Mouse (Mus musculus): ENCODE measurements around the gene Proser1. TPM values are rescaled to one million over a fixed set of nuclear protein-coding genes. Genes with fewer than 3 reads are reported as not detected.

The Proser1 gene
- polyA plus RNA-seq, 1 experiment: not detected

DNA sequence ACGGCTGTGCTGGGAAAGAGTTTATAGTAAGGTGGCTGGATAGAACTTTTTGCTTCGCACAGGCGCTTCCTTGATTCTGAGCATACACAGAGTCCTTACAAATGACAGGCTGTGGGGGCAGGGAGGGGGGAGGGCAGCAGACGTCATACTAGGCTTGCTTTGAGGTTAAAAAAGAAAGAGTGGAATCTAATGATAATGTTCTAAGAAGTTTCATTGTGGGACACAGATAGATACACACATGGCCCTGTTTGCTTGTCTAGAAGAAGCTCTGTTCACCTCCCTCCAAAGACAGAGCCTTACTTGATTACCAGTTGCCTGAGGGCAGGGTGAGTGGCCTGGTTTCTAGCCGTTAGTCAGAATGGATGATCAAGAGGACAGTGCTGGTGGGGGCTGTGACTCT, 49.6 kb downstream of the Proser1 start:
- TF ChIP-seq CTCF (IDR thresholded peaks at IDR 0.05; ENCODE audit: insufficient read depth, low read depth, low read length): no peak
- TF ChIP-seq POLR2A (IDR thresholded peaks at IDR 0.05; ENCODE audit: insufficient read depth, low read depth, low read length): no peak
- WGBS: 60% methylated on average over 5 of the region's 5 CpGs
- no peaks in the 10 kb centered on the region for H3K4me1 ChIP-seq (ENCODE audit: control insufficient read depth, insufficient read depth, low read length)
- H3K27ac ChIP-seq (ENCODE audit: insufficient read depth, low read depth, low read length): no peak overlapping the region
- H3K4me3 ChIP-seq (ENCODE audit: insufficient read depth, low read depth, low read length): no peak overlapping the region

DNA sequence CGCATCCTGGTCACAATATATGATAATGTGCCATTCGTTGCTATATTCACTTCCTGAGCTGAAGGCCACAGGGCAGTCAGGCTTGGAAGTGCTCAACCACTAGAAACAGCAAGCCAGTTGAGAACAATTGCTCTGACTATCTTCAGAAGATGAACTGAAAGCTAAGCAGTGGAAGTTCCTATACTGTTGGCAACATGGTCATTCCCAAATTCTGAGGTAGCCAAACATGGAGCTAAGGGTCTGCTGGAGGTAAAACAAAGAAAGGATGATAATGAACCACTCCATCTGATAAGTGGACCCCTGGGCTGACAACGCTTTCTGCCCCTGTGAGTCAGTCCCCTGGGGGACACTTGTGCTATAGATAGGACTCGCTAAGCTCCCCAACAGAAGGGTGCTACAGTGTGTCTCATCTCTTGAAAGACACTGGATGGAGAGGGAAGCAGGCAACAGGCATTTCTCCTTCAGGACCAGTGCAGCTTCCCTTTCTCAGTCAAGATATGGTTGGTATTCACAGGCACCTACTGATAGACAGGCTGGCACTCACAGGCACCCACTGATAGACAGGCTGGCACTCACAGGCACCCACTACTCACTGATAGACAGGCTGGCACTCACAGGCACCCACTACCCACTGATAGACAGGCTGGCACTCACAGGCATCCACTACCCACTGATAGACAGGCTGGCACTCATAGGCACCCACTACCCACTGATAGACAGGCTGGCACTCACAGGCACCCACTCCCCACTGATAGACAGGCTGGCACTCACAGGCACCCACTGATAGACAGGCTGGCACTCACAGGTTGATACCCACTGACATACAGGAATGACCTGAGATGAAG, 51.0 kb downstream of the Proser1 start:
- no peaks in the 10 kb centered on the region for H3K4me1 ChIP-seq (ENCODE audit: control insufficient read depth, insufficient read depth, low read length)
- no peak overlapping the region for H3K27ac ChIP-seq (ENCODE audit: insufficient read depth, low read depth, low read length)
- TF ChIP-seq POLR2A (IDR thresholded peaks at IDR 0.05; ENCODE audit: insufficient read depth, low read depth, low read length) (no peak), CTCF (IDR thresholded peaks at IDR 0.05; ENCODE audit: insufficient read depth, low read depth, low read length) (no peak)
- no peak overlapping the region for H3K4me3 ChIP-seq (ENCODE audit: insufficient read depth, low read depth, low read length)
- WGBS: 90% methylated on average over 4 of the region's 4 CpGs

DNA sequence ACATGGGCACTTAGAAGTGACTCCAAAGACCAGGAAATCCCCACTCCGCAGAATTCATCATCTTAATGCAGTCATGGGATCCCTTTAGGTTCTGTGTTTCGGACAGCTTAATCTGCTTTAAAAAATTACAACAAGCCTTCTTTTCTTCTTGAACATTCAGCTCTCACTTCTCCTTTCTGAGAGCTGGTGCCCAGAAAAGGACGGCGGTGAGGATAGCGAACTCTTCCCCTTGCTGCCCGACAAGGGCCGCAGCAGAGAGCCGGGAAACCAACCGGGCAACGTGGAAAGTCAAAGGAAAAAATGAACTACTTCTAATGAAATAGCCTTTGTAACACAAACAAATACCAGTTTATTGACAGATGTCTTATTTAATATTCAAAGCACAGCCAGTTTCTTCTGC, 59.3 kb downstream of the Proser1 start:
- Histone ChIP-seq H3K4me1 (ENCODE audit: control insufficient read depth, insufficient read depth, low read length) (peaks cover 2% of the 10 kb centered on the region; the same call in 1 of the 2 replicates), H3K27ac (ENCODE audit: insufficient read depth, low read depth, low read length) (no peak overlapping the region), H3K4me3 (ENCODE audit: insufficient read depth, low read depth, low read length) (no peak overlapping the region)
- 48% methylated on average over 10 of the region's 10 CpGs for WGBS
- TF ChIP-seq CTCF (IDR thresholded peaks at IDR 0.05; ENCODE audit: insufficient read depth, low read depth, low read length) (no peak), POLR2A (IDR thresholded peaks at IDR 0.05; ENCODE audit: insufficient read depth, low read depth, low read length) (no peak)

DNA sequence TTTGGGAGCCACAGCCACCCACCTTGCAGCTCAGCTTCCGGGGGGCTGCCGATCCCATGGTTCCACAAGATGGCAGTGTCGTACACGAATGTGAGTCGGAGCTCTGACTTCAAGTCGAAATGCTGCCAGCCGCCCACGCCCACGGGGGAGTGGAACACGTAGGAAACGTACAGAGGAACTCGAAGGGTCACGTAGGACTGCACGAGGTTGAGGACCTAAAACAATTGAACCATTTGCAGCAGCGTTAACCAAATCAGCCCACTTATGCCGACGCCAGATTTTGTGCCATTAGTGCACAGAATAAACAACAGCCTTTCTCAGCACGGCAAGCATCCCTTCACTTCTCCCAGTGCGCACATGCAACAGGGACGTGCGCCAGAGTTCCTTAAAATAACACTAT, 62.3 kb downstream of the Proser1 start:
- WGBS: 2% methylated on average over 21 of the region's 21 CpGs
- H3K4me1 ChIP-seq (ENCODE audit: control insufficient read depth, insufficient read depth, low read length): peaks cover 2% of the 10 kb centered on the region; the same call in 1 of the 2 replicates
- peak overlapping the region; percentile 65 for H3K4me3 ChIP-seq (ENCODE audit: insufficient read depth, low read depth, low read length)
- H3K27ac ChIP-seq (ENCODE audit: insufficient read depth, low read depth, low read length): no peak overlapping the region
- TF ChIP-seq CTCF (IDR thresholded peaks at IDR 0.05; ENCODE audit: insufficient read depth, low read depth, low read length) (peak; percentile 65; the same call in 1 of the 2 replicates), POLR2A (IDR thresholded peaks at IDR 0.05; ENCODE audit: insufficient read depth, low read depth, low read length) (no peak)

DNA sequence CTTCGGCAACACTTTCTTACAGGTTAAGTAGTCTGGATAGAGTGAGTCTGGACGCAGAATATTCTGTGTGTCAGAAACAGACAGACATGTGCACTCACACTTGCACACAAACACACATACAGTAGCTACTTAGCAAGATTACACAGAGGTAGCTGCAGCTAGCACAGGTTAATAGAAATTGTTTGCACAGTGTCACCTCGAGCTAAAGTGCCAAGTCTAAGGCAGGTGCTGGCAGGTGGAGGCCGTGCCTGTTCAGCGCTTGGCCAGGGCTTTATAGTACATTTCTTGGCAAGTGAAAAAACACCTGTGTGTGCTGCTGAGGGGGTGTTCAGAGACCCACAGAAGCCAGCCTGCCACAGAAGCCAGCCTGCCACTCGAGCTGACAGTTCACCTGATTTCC, 66.8 kb downstream of the Proser1 start:
- Histone ChIP-seq H3K4me3 (ENCODE audit: insufficient read depth, low read depth, low read length) (no peak overlapping the region), H3K27ac (ENCODE audit: insufficient read depth, low read depth, low read length) (no peak overlapping the region), H3K4me1 (ENCODE audit: control insufficient read depth, insufficient read depth, low read length) (peaks cover 2% of the 10 kb centered on the region; the same call in 1 of the 2 replicates)
- WGBS: 84% methylated on average over 6 of the region's 6 CpGs
- TF ChIP-seq CTCF (IDR thresholded peaks at IDR 0.05; ENCODE audit: insufficient read depth, low read depth, low read length) (no peak), POLR2A (IDR thresholded peaks at IDR 0.05; ENCODE audit: insufficient read depth, low read depth, low read length) (no peak)

Other genes starting within 250 kb of the Proser1 start
- not detected in 2 replicates for gene Nhlrc3, start 334 bp upstream of the Proser1 start, polyA plus RNA-seq (2012; ENCODE audit: insufficient read depth, insufficient read length, low replicate concordance, missing spikeins)
- gene Stoml3, start 25.0 kb downstream of the Proser1 start, polyA plus RNA-seq (2012; ENCODE audit: insufficient read depth, insufficient read length, low replicate concordance, missing spikeins): not detected in 2 replicates
- not detected in 2 replicates for gene Frem2, start 193.7 kb downstream of the Proser1 start, polyA plus RNA-seq (2012; ENCODE audit: insufficient read depth, insufficient read length, low replicate concordance, missing spikeins)